Mouse (Mus musculus): Measurements from ENCODE around the gene Pdgfc.

- no peak for TF ChIP-seq HCFC1 (IDR thresholded peaks at IDR 0.05; ENCODE audit: borderline replicate concordance, insufficient read depth, low read length)
- TF ChIP-seq MAFK (IDR thresholded peaks at IDR 0.05; ENCODE audit: insufficient read depth, low read depth, low read length): no peak
- TF ChIP-seq ZC3H11A (IDR thresholded peaks at IDR 0.05; ENCODE audit: borderline replicate concordance, low read depth, low read length): no peak
- TF ChIP-seq ZNF384 (IDR thresholded peaks at IDR 0.05; ENCODE audit: low read depth, low read length): no peak
These were observed 5.9 kb upstream of the Pdgfc start for GRCm38 (mm10) chr3:81030311-81030710.
